Mouse (Mus musculus): Measurements from ENCODE around the gene Rps6kb2. TPM values are rescaled to one million over a fixed set of nuclear protein-coding genes. Genes with fewer than 3 reads are reported as not detected.
A peak's percentile ranks its signal among the peaks of the same experiment; 100 is the strongest.

Rps6kb2 gene
- polyA plus RNA-seq, 1 experiment from 2014 or later = 32.8 TPM

DNA sequence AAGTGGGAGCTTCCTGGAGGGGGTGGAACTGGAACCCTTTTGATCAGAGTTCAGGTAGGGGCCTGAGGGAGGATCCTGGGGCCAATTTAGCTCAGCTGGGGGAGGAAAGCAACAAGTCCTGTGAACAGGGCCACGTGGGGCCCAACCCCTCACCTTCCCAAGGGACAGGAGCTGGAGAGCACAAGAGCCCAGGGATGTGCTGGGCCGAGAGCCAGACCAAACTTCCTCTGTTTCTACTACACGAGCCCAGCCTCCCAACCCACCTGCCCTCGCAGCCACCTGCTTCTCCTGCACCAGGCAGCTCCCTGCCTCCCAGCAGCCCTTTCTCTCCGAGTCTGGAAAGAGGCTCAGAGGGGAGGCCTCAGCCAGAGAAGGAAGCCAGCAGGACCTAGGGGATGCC is 33.4 kb upstream of the Rps6kb2 start:
- Histone ChIP-seq H3K4me3 (replicated peaks) (no peak overlapping the region), H3K4me2 (no peak overlapping the region), H3K27ac (replicated peaks) (no peak overlapping the region; the same call in 1 of the 2 replicates), H3K27me3 (no peaks in the 10 kb centered on the region), H3K36me3 (replicated peaks) (peaks cover 76% of the 10 kb centered on the region), H3K4me1 (replicated peaks) (peaks cover 86% of the 10 kb centered on the region), H3K9me3 (replicated peaks) (no peaks in the 10 kb centered on the region), H3K9ac (no peak overlapping the region)
- WGBS (ENCODE audit: insufficient replicate concordance) = 43% methylated on average over 5 of the region's 5 CpGs
- ATAC-seq (ENCODE audit: insufficient read depth) = no peak

DNA sequence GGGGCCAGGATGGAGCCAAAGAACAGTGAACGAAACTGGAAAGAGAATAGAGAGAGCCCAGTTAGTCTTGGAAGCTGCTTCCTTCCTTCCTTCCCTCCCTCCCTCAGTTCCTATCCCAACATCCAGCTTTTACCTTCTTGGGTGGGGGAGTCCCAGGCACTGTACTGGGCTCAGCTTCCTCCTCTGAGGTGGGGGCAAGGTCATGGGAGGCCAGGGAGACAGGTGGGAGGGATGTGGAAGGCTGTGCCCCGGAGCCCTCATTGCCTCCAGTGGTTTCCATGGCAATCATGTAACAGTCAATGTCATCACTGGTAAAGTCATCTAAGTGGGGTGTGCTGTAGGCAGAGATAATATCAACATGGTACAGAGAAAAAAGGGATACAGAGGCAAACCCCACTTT is 32.9 kb upstream of the Rps6kb2 start:
- no peaks in the 10 kb centered on the region for H3K27me3 ChIP-seq
- H3K9me3 ChIP-seq (replicated peaks) = no peaks in the 10 kb centered on the region
- no peak overlapping the region for H3K4me3 ChIP-seq (replicated peaks)
- ATAC-seq (ENCODE audit: insufficient read depth) = no peak
- 72% methylated on average over 2 of the region's 2 CpGs for WGBS (ENCODE audit: insufficient replicate concordance)
- no peak overlapping the region for H3K9ac ChIP-seq
- peaks cover 91% of the 10 kb centered on the region for H3K4me1 ChIP-seq (replicated peaks)
- H3K36me3 ChIP-seq (replicated peaks) = peaks cover 76% of the 10 kb centered on the region
- peak overlapping the region; percentile 19 for H3K27ac ChIP-seq (replicated peaks)
- H3K4me2 ChIP-seq = no peak overlapping the region

DNA sequence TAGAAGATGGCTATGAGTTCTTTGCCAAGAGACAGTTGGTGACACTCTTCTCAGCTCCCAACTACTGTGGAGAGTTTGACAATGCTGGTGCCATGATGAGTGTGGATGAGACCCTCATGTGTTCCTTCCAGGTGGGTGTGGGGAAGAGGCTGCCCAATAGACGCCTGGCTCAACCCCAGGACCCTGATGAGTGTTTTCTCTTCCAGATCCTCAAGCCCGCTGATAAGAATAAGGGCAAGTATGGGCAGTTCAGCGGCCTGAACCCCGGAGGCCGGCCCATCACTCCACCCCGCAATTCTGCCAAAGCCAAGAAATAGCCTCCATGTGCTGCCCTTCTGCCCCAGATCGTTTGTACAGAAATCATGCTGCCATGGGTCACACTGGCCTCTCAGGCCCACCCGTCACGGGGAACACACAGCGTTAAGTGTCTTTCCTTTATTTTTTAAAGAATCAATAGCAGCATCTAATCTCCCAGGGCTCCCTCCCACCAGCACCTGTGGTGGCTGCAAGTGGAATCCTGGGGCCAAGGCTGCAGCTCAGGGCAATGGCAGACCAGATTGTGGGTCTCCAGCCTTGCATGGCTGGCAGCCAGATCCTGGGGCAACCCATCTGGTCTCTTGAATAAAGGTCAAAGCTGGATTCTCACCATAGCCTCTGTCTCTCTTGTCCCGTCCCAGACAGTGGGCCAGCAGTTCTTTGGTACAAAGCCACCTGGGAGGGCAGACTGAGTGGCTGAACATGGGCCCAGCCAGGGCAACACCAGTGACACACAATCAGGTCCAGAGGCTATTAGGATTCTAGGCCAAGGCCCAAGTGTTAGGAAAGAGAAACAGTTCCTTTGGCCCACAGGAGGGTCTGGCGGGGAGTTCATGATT is 31.9 kb upstream of the Rps6kb2 start:
- Histone ChIP-seq H3K9me3 (replicated peaks) (no peaks in the 10 kb centered on the region), H3K36me3 (replicated peaks) (peaks cover 72% of the 10 kb centered on the region), H3K4me1 (replicated peaks) (peaks cover 89% of the 10 kb centered on the region), H3K9ac (no peak overlapping the region), H3K27ac (replicated peaks) (0 out of 2 replicates have a peak overlapping the region, but pooled peaks have one; percentile 14), H3K4me2 (no peak overlapping the region), H3K4me3 (replicated peaks) (no peak overlapping the region), H3K27me3 (no peaks in the 10 kb centered on the region)
- WGBS (ENCODE audit: insufficient replicate concordance) = 75% methylated on average over 12 of the region's 12 CpGs
- ATAC-seq (ENCODE audit: insufficient read depth) = no peak

DNA sequence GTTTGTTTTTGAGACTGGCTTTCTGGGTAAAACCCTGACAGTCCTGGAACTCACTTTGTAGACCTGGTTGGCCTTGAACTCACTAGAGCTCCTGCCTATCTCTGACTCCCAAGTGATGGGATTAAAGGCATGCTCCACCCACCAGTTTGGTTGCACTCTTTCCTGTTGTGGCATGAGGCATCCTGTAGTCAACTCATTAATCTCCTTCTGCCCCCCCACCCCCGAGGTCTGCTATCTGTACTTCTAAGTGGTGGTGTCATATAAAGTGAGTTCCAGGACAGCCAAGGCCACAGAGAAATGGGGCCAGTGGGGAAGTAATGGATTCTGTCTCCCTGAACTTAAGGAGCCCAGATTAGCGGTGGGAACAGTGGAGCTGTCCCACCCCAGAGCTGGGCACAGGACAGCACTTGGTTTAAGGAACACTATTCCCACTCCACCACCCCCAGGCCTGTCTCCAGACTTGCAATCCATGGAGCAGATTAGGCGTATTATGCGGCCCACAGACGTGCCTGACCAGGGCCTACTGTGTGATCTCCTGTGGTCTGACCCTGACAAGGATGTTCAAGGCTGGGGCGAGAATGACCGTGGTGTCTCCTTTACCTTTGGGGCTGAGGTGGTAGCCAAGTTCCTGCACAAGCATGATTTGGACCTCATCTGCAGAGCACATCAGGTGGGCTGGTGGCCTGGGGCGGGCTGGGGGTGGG is 31.0 kb upstream of the Rps6kb2 start:
- H3K9ac ChIP-seq = no peak overlapping the region
- no peaks in the 10 kb centered on the region for H3K9me3 ChIP-seq (replicated peaks)
- no peak overlapping the region; the same call in 1 of the 2 replicates for H3K27ac ChIP-seq (replicated peaks)
- H3K4me3 ChIP-seq (replicated peaks) = no peak overlapping the region; the same call in 1 of the 2 replicates
- H3K4me1 ChIP-seq (replicated peaks) = peaks cover 80% of the 10 kb centered on the region
- 68% methylated on average over 8 of the region's 8 CpGs for WGBS (ENCODE audit: insufficient replicate concordance)
- ATAC-seq (ENCODE audit: insufficient read depth) = no peak
- peaks cover 63% of the 10 kb centered on the region for H3K36me3 ChIP-seq (replicated peaks)
- H3K4me2 ChIP-seq = peak overlapping the region; percentile 88; the same call in 1 of the 2 replicates
- no peaks in the 10 kb centered on the region for H3K27me3 ChIP-seq

DNA sequence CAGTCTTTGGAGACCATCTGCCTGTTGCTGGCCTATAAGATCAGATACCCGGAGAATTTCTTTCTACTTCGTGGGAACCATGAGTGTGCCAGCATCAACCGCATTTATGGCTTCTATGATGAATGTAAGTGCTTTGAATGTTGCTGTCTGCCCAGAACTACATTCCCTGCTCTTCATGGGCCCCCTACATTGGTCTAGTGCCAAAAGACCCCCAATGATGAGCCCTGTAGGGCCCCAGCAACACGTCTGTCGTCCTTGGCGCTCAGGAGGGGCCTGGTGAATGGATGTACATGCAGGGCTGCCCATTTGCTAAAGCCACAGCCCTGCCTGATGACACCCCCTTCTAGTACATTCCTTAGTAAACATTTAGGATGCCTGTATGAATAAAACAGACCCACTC is 30.0 kb upstream of the Rps6kb2 start:
- H3K4me3 ChIP-seq (replicated peaks) = peak overlapping the region; percentile 86
- ATAC-seq (ENCODE audit: insufficient read depth) = no peak
- H3K4me1 ChIP-seq (replicated peaks) = peaks cover 71% of the 10 kb centered on the region
- H3K36me3 ChIP-seq (replicated peaks) = peaks cover 53% of the 10 kb centered on the region
- peak overlapping the region; percentile 92 for H3K9ac ChIP-seq
- H3K9me3 ChIP-seq (replicated peaks) = no peaks in the 10 kb centered on the region
- H3K27me3 ChIP-seq = no peaks in the 10 kb centered on the region
- peak overlapping the region; percentile 88 for H3K4me2 ChIP-seq
- peak overlapping the region; percentile 87 for H3K27ac ChIP-seq (replicated peaks)
- 46% methylated on average over 6 of the region's 6 CpGs for WGBS (ENCODE audit: insufficient replicate concordance)

DNA sequence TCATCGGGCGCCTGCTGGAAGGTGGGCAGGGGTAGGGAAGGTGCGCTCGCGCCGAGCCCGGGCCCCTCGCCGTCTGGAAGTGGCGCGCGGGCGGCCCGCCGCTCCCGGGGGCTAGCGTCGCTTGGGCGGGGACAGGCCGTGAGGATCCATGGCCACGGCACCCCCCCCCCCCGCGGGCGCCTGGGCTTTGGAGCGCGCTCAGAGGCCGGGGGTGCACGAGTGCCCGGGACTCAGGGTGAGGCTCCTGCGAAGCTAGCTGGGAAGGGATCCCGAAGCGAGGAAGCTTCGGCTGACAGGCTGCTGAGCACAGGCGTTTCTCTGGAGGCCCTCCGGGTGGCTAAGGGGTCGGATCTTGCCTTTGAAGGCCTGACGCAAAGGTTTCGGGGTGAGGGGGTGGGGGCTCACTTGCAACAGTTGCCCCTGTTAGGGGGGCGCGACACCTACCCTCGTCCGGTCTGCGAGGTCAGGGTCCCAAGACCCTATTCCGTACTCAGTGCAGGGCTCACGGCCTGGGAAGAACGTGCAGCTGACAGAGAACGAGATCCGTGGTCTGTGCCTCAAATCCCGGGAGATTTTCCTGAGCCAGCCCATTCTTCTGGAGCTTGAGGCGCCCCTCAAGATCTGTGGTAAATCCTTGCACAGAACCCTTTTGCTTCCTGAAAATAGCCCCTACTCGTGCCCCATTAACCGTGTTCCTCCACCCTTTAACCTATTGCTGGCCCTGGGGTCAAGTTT is 29.3 kb upstream of the Rps6kb2 start:
- Histone ChIP-seq H3K27ac (replicated peaks) (peak overlapping the region; percentile 87), H3K9ac (peak overlapping the region; percentile 92), H3K4me1 (replicated peaks) (peaks cover 69% of the 10 kb centered on the region), H3K36me3 (replicated peaks) (peaks cover 46% of the 10 kb centered on the region), H3K27me3 (no peaks in the 10 kb centered on the region), H3K4me3 (replicated peaks) (peak overlapping the region; percentile 86), H3K9me3 (replicated peaks) (no peaks in the 10 kb centered on the region), H3K4me2 (peak overlapping the region; percentile 88)
- peak; percentile 60 for ATAC-seq (ENCODE audit: insufficient read depth)
- under 1% methylated on average over 44 of the region's 52 CpGs for WGBS (ENCODE audit: insufficient replicate concordance)

DNA sequence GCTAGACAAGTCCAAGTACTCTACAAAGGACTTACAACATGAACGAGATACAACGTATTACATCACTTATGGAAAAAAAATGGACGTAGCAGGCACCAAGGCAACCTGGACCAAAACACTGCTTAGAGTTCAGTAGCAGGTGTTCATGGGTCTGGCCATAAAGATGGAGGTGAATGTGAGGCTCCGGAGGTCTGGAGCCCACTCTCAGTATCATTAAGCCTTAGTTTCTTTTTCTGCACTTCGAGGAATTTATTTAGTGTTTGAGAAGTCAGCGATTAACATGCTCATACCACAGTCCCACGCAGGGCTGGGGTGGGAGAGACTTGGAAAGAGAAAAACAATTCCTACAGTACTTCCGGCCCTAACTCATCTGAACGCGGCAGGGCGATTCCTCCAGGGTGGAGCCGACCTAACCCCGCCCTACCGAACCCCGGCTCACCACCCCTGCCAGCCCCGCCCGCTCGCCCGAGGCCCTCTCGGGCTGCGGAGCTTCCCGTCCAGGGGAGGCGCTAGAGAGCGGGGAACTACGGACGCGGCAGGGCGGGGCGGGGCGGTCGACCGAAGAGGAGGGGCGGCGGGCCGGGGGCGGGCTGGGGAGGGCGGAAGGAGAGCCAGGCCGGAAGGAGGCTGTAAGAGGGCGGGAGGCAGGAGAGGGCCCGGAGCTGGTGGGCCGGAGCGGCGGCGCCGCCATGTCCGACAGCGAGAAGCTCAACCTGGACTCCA is 28.5 kb upstream of the Rps6kb2 start, which contains the start of gene Ppp1ca:
TSS of gene Ppp1ca (plus strand) at position 538 of the 723 bp plus-strand sequence.
- H3K27me3 ChIP-seq = no peaks in the 10 kb centered on the region
- ATAC-seq (ENCODE audit: insufficient read depth) = peak; percentile 93
- H3K4me2 ChIP-seq = peak within 1 kb of the TSS; percentile 88
- 2% methylated on average over 42 of the region's 47 CpGs for WGBS (ENCODE audit: insufficient replicate concordance)
- H3K36me3 ChIP-seq (replicated peaks) = peaks cover 38% of the 10 kb centered on the region
- H3K27ac ChIP-seq (replicated peaks) = peak within 1 kb of the TSS; percentile 87
- peak within 1 kb of the TSS; percentile 92 for H3K9ac ChIP-seq
- H3K9me3 ChIP-seq (replicated peaks) = no peaks in the 10 kb centered on the region
- peaks cover 61% of the 10 kb centered on the region for H3K4me1 ChIP-seq (replicated peaks)
- H3K4me3 ChIP-seq (replicated peaks) = peak within 1 kb of the TSS; percentile 86

DNA sequence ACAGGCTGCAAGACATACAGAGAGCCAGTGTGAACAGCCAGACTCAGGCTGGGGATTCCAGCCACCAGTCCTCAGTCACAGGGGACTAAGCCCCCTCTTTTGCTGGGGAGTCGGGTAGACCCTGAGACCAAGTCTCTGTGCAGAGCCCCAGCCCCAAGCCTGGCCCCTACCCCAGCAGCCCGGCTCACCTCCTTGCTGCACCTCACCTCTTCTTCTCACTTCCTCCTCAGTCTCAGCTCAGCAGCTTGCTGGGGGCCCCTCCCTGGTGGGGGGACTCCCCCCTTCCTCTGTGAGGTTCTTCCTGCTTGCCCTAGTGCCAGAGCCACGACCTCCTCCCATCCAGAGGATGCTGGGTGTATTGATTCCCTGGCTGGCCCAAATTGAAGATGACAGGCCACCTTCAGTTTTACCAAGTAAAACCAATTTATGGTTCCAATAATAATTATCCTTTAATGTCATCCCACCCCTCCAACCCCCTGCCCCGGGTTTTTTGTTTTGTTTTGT is 27.7 kb upstream of the Rps6kb2 start, which contains the start of gene Tbc1d10c:
TSS of gene Tbc1d10c (minus strand) at position 454 of the 504 bp plus-strand sequence.
- Histone ChIP-seq H3K9me3 (replicated peaks) (no peaks in the 10 kb centered on the region), H3K36me3 (replicated peaks) (peaks cover 30% of the 10 kb centered on the region), H3K27me3 (no peaks in the 10 kb centered on the region), H3K4me1 (replicated peaks) (peaks cover 56% of the 10 kb centered on the region), H3K27ac (replicated peaks) (peak within 1 kb of the TSS; percentile 87), H3K4me2 (peak within 1 kb of the TSS; percentile 88), H3K4me3 (replicated peaks) (peak within 1 kb of the TSS; percentile 86), H3K9ac (peak within 1 kb of the TSS; percentile 92)
- 18% methylated on average over 4 of the region's 4 CpGs for WGBS (ENCODE audit: insufficient replicate concordance)
- ATAC-seq (ENCODE audit: insufficient read depth) = no peak

DNA sequence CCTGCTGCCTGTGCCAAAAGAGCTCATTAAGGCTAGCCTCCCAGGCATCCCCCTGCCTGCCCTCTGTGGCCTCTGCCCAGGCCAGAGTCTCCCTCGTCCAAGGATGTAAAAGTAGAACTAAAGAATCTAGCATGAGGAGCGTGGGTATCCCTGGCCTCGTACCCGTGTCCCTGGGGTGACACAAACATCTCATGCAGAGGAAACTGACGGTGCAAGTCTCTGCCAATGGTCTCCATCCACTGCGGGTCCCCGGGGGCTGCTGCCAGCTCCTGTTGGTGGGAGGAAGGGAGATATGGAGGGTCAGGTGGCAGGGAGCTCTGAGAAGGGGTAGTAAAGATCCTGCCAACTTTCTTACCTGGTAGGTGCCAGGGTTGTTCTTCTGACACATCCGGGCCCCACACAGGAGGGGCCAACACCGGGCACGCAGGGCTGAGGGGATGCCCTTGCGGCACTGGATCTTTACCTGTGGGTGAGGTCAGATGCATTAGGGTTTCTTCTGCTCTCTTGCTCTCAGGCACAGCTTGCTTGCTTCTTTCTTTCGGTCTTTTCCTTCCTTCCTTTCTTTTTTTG is 26.0 kb upstream of the Rps6kb2 start:
- no peak overlapping the region for H3K4me3 ChIP-seq (replicated peaks)
- no peak for ATAC-seq (ENCODE audit: insufficient read depth)
- H3K9ac ChIP-seq = no peak overlapping the region
- peaks cover 13% of the 10 kb centered on the region for H3K36me3 ChIP-seq (replicated peaks)
- no peak overlapping the region for H3K4me2 ChIP-seq
- H3K9me3 ChIP-seq (replicated peaks) = no peaks in the 10 kb centered on the region
- H3K27me3 ChIP-seq = no peaks in the 10 kb centered on the region
- no peak overlapping the region for H3K27ac ChIP-seq (replicated peaks)
- WGBS (ENCODE audit: insufficient replicate concordance) = 70% methylated on average over 12 of the region's 12 CpGs
- peaks cover 53% of the 10 kb centered on the region for H3K4me1 ChIP-seq (replicated peaks)

DNA sequence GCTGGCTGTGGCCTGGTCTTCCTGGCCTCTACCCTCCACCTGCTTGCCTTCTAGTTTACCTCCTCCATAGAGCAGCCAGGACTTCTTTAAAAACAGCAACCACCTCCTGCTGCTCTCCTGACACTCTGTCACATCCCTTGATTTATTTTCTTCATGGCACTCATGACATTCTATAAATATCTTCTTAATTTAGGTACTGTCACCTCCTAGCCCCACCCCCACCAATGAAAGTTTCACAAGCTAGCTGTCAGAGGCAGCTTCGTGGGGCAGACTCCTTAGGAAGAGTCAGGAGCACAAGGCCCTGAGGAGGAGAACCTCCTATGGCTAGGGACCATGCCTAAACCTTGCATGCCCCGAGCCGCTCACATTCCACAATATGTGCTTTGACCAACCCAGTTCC is 24.1 kb upstream of the Rps6kb2 start:
- Histone ChIP-seq H3K27ac (replicated peaks) (no peak overlapping the region), H3K9me3 (replicated peaks) (no peaks in the 10 kb centered on the region), H3K4me3 (replicated peaks) (no peak overlapping the region), H3K9ac (no peak overlapping the region), H3K36me3 (replicated peaks) (no peaks in the 10 kb centered on the region), H3K4me2 (no peak overlapping the region), H3K4me1 (replicated peaks) (peaks cover 45% of the 10 kb centered on the region), H3K27me3 (no peaks in the 10 kb centered on the region)
- ATAC-seq (ENCODE audit: insufficient read depth) = no peak
- WGBS (ENCODE audit: insufficient replicate concordance) = 64% methylated on average over 3 of the region's 3 CpGs

Data from liver, embryonic 15.5 days (tissue).